Mouse (Mus musculus): ENCODE results near the gene Anapc11.

The Anapc11 gene

DNA sequence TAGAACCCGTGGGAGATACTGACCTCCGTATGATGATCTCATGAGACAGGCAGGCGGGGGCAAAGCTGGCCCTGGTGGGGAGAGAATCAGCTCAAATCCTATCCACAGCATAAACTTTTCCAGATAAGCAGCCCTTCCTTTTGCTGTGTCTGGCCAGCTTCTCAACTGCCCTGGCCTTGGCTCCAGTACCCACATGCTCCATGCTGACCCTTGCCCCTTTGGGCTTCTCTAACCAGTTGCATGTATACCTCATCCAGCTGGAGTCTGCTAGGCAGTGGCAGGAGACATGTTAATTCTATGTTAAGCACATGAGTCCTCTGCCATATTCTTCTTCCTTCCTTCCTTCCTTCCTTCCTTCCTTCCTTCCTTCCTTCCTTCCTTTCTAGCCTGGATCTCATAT is 56.5 kb downstream of the Anapc11 start:
- no peak for DNase-seq (ENCODE audit: low read depth, low spot score)

DNA sequence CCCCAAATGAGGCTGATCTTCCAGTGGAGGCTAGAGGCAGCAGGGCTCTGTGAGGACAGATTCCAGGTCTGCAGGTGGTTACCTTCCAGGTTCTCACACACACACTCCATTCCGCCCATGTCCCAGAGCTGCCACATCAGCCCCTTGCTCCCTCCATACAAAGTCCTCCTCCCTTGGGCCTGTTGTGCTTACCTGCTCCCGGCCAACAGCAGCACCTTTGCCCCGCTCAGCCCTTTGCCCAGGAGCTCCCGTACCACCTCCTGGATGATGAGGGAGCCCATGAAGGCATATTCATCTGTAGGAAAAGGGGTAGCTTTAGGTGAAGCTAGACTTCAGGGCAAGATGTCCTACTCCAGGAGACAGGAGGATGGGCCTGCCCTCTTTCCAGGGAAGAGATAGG is 59.1 kb downstream of the Anapc11 start:
- DNase-seq (ENCODE audit: low read depth, low spot score), result no peak
